ENCODE assay signal across 18 mouse cellular contexts in genomic region chr1:118553451-118553850, GRCm38 (mm10).
"Had no signal": no experiment of that assay in that cellular context is flagged by ENCODE, and none has a peak within 500 bp of the region (broad histone marks: within the 10 kb centered on the region; RNA-seq: fewer than 3 reads in every experiment).

No protein-coding gene starts in this region.

- H3K4me1 ChIP-seq: intestine, embryonic 15.5 days; kidney, embryonic 15.5 days; limb, embryonic 10.5 days; limb, embryonic 13.5 days; stomach, embryonic 15.5 days had no signal

- DNase-seq: kidney, adult 11 months; kidney, adult 8-10 months; kidney, postnatal 10 days; kidney, postnatal 36 days; liver; liver, postnatal 0 days; midbrain, embryonic 14.5 days; right cerebral cortex, adult 18-20 months; right cerebral cortex, postnatal 14 days; right cerebral cortex, postnatal 4 days; spleen, adult 18-20 months; thymus, postnatal 36 days had no signal

- H3K27me3 ChIP-seq: intestine, embryonic 15.5 days; kidney, embryonic 15.5 days; limb, embryonic 13.5 days; stomach, embryonic 15.5 days had no signal

- H3K4me3 ChIP-seq: intestine, embryonic 15.5 days; kidney, embryonic 15.5 days; limb, embryonic 10.5 days; limb, embryonic 13.5 days; stomach, embryonic 15.5 days had no signal

- H3K27ac ChIP-seq: intestine, embryonic 15.5 days; kidney, embryonic 15.5 days; limb, embryonic 10.5 days; limb, embryonic 13.5 days; liver, embryonic 14.5 days; stomach, embryonic 15.5 days had no signal
